Mouse (Mus musculus): ENCODE measurements around the gene Tlr9.
A peak's percentile ranks its signal among the peaks of the same experiment; 100 is the strongest.

Gene Tlr9

DNA sequence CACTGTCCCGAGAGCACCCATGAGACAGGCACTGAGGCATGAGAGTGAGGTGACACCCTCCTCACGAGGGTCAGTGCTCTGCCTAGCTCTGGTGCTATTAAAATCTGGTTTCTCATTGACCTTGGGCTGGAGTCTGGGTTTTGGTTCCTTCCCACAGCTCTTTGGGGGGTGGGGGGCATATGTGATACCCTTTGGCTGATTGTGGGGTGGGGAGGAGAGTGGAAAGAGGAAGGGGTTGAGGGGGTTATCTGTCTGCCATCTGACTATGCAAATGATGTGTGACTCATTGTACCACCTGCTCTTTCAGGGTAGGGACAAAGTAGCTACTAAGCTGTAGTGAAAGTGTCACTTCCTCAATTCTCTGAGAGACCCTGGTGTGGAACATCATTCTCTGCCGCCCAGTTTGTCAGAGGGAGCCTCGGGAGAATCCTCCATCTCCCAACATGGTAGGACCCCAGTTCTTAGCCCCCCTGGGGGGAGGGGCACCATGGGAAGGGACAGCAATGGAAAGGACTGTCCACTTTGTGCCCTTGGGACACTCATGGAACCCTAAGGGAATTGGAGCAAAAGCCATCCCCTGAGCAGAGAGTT is at the start of gene Tlr9:
Gene Tlr9, plus strand, starts transcription at position 338 of the 591 bp plus-strand sequence.
- no peak for DNase-seq (ENCODE audit: low read depth, low spot score)

- DNase-seq (ENCODE audit: low read depth, low spot score), result no peak
Observed at GRCm38 (mm10) chr9:106173363-106173762, 49.0 kb upstream of the Tlr9 start.

- DNase-seq (ENCODE audit: low read depth, low spot score), result no peak
Observed at GRCm38 (mm10) chr9:106175552-106176200, 46.7 kb upstream of the Tlr9 start.

GRCm38 (mm10) chr9:106176769-106177168 is 45.6 kb upstream of the Tlr9 start:
- DNase-seq (ENCODE audit: low read depth, low spot score), result no peak

- DNase-seq (ENCODE audit: low read depth, low spot score), result no peak
Observed at GRCm38 (mm10) chr9:106177799-106178198, 44.6 kb upstream of the Tlr9 start.

DNA sequence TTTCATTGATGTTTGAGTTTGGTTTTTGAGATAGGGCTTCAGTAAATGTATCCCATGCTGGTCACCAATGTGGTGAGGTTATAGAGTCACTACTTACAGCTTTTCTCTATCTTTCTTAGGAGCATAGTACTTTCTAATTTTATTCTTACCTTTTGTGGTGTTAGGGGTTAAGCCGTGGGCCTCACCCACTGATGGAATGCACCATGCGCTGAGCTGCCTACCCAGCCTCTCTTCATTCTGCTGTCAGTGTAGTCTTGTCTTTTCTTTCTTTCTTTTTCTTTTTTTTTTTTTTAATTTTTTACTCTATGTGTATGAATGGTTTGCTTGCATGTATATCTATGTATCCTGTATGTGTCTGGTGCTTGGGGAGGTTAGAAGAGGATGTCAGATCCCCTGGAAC is 42.9 kb upstream of the Tlr9 start:
- DNase-seq (ENCODE audit: low read depth, low spot score), result no peak

DNA sequence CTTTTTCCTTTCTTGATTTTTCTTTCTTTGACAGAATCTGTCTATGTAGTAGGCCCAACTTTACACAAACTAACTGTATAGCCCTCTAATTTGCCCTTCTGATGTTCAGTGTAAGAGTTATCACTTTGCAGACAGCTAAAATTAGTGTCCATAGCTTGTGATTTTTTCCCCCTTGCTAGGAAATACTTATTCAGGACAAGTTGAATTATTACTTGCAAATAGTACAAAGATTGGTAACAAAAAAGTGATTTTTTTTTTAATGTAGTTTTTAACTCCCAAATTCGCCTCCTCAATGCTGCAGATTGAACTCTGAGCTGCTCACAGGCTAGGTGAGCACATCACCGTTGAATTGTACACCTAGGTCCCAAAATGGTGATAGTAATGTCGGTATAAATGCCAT is 42.4 kb upstream of the Tlr9 start:
- no peak for DNase-seq (ENCODE audit: low read depth, low spot score)

- no peak for DNase-seq (ENCODE audit: low read depth, low spot score)
Observed at GRCm38 (mm10) chr9:106182146-106182545, 40.3 kb upstream of the Tlr9 start.

DNA sequence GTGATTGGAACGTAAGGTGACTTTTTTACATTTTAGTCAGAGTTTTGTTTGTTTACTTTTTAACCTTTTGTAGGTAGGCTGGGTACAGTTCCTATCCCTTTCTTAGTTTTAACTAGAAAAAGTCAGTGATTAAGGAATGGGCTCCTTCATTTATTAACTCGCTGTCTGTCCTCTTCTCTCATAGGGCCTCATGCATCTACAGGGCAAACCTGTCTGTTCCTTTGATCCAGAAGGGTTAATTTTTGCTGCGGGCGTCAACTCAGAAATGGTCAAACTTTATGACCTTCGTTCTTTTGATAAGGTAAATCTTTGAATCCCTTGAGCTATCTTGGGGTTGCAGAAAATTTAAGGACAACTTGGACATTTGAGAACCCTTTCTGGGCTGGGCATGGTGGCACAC is 38.4 kb upstream of the Tlr9 start:
- no peak for DNase-seq (ENCODE audit: low read depth, low spot score)

GRCm38 (mm10) chr9:106191355-106191754 is 31.0 kb upstream of the Tlr9 start:
- no peak for DNase-seq (ENCODE audit: low read depth, low spot score)

DNA sequence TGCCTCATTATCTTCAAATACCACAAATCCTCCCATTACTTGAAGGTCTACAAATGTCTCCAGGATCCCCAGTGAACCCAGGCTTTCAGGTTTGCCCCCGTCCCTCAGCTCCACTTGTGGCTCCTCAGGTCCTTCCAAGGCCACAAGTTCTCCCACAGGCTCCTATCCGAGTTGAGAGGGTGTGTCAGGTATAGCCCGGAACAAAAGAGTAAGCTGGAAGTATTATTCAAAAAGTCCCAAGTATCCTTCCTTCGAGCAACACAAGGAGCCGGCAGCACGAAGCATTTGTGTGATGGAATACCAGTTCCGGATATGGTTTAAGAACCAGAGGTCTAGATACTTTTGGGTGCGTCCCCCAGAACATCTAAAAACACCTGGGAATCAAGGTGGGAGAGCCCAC is 30.4 kb upstream of the Tlr9 start:
- no peak for DNase-seq (ENCODE audit: low read depth, low spot score)

DNA sequence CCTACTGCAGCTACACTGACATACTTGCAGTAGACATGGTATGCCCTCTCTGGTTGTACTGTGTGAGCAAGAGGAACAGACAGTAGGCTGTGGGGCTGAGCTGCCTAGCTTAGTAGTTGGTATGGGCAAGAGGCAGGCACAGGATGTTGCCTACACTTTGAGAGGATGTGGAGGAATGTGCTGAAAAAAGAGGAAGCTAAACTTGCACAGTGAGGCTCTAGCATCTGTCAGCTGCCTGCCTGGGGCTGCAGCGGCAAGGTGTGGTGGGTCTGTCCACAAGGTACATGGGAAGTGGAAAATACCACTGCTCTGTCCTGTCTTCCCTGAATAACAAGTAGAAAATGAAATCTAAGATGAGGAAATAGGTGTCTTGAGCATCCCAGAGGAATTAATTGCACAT is 29.4 kb upstream of the Tlr9 start:
- DNase-seq (ENCODE audit: low read depth, low spot score), result peak; percentile 63

DNA sequence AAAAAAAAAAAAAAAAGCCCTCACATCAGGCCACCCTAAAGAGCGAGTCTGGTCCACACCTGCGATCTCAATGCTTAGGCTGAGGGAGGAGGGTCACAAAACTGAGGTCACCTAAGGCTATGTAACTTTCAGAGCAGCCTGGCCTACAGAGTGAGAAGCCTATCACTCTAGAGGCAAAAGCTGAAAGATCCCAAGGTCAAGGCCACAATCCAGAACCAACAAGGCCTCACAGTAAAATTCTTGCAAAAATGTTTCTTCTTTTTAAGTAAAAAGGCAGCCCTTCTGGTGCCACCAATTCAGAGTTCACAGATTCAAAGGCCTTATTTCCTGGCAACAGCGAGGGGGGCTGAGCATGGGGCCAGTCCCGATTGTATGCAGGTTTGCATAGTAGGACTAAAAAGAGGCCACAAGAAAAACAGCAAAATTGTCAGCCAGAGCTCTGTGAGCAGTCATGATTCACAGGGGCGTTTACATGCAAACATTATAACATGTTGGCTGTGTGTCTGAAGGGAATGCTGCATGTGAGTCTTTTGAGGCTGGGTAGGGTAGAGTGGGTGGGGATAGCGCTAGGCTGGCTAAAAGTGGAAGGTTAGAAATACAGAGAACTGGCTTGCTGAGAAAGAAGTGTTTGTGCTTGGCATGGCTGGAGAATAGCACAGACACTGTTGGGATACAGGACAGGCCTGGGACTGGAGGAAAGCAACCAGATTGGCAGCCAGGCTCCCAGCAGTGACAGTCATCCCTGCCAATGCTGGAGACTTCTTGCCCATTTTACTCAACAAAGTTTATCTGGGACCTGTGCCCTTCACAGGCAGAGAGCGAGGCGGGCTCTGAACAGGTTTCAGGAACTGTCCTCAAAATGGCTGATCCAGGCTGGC is 28.2 kb upstream of the Tlr9 start:
- no peak for DNase-seq (ENCODE audit: low read depth, low spot score)

DNA sequence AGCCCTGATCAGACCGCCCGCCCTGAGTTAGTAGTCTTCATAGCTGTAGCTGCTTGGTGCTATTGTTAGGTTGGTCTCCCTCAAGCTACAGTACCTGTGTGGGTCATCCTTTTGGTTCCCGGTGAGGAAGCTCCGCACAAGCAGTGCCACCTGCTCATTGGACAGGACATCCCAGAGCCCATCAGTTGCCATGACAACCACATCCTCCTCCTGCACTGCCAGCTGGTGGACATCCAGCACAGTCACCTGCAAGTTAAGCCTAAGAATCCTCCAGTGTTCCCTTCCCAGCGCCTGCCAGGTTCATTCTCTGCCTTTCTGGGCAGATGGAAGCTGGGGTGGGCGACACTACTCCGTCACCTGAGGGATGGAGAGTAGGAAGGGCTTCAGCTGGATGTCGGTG is 26.7 kb upstream of the Tlr9 start:
- DNase-seq (ENCODE audit: low read depth, low spot score), result peak; percentile 69

GRCm38 (mm10) chr9:106197081-106197713 is 25.2 kb upstream of the Tlr9 start:
- no peak for DNase-seq (ENCODE audit: low read depth, low spot score)

GRCm38 (mm10) chr9:106197732-106198131 is 24.7 kb upstream of the Tlr9 start:
- no peak for DNase-seq (ENCODE audit: low read depth, low spot score)

DNA sequence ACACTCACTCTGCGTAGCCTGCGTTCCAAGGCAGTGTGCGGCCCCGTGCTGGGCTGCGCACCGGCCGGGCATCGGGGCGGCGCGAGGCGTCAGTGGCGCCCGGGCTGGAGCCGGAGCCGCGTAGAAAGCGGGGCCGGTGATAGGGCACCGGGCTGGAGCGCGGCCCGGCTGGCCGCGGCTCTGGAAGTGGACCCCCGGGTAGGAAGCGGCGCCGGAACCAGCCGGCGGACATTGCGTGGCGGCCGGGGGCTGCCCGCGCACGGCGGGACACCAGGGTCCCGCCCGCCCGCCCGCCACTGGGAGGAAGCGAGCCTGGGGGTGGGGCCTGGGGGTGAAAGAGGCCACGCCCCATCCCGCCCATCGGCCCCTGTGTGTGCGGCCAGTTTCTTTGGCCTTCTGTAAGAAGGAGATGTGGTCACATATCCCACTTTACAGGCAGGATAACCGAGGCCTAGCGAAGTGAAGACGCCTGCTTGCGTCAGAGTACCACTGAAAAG is 23.4 kb upstream of the Tlr9 start:
- DNase-seq (ENCODE audit: low read depth, low spot score), result no peak

- no peak for DNase-seq (ENCODE audit: low read depth, low spot score)
Observed at GRCm38 (mm10) chr9:106199535-106200272, 22.7 kb upstream of the Tlr9 start, which contains the start of gene Ppm1m. Gene Ppm1m (minus strand): TSS chr9:106199746.

- no peak for DNase-seq (ENCODE audit: low read depth, low spot score)
Observed at GRCm38 (mm10) chr9:106201895-106202294, 20.5 kb upstream of the Tlr9 start.

GRCm38 (mm10) chr9:106202819-106203636 is 19.4 kb upstream of the Tlr9 start, which contains the start of gene Twf2:
Gene Twf2 (plus strand): TSS chr9:106203108.
- DNase-seq (ENCODE audit: low read depth, low spot score), result peak; percentile 67
